Mouse (Mus musculus): Measurements from ENCODE around the gene Tes3-ps.

The Tes3-ps gene

GRCm38 (mm10) chr13:49504510-49504909 is 11.4 kb downstream of the Tes3-ps start, which contains the start of gene Ecm2:
TSS of gene Ecm2 (plus strand) at chr13:49504810.
- DNase-seq (ENCODE audit: low spot score in 2 of 2): no peak

DNA sequence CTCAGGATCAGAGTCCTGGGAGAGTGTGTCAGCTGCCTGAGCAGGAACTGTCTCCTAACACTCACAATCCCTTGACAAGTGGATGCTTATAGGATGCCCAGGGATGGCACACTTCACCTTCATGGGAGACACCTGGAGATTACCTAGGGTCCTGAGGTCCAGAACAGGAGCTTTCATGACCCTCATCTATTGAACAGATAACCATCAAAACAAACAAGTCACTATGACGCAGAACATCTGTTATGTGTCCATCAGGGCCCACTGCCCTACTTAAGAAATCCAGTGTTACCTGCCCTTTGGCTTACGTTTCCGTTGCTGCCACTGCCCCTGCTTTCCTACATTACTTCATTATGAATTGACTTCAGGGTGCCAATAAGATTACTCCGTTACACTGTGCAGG is 12.7 kb downstream of the Tes3-ps start:
- DNase-seq (ENCODE audit: low spot score in 2 of 2): no peak

GRCm38 (mm10) chr13:49507176-49507575 is 14.1 kb downstream of the Tes3-ps start:
- no peak for DNase-seq (ENCODE audit: low spot score in 2 of 2)

DNA sequence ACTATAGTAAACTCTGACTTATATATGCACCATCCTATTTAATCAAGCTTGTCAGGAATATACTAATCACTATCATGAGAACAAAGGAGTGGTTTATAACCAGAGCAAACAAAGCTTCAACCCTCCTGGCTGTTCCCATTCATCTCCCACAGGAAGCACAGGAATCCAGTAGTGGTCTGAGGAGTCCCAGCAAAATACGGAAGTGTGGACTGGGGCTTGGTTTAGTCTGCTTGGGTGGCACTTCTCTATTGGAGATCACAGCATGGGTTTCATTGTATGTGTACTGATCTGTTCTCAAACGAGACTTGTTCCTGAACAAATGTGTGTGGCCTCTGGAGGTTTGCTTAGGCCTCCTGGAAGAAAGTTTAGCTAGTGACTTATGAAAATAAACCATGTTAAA is 25.6 kb downstream of the Tes3-ps start:
- DNase-seq (ENCODE audit: low spot score in 2 of 2): no peak

GRCm38 (mm10) chr13:49526235-49526634 is 33.1 kb downstream of the Tes3-ps start:
- no peak for DNase-seq (ENCODE audit: low spot score in 2 of 2)

DNA sequence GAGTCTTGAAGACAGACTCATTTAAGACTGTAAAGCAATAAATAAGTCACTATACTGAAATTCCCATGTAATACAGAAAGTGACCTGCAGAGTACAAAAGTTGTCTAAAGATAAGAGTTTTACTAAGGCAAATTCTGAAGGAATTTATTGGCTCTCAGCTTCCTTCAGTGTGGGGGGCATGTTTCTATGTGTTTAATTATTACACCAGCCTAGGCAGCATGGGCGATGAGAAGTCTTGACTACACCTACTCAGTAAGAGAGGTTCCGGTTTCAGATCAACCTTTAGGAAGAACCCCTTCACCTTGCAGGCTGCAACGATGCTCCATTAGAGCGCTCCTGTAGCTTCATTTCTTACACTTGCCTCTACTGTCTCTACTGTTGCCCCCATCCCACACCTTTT is 37.5 kb downstream of the Tes3-ps start:
- DNase-seq (ENCODE audit: low spot score in 2 of 2): no peak

DNA sequence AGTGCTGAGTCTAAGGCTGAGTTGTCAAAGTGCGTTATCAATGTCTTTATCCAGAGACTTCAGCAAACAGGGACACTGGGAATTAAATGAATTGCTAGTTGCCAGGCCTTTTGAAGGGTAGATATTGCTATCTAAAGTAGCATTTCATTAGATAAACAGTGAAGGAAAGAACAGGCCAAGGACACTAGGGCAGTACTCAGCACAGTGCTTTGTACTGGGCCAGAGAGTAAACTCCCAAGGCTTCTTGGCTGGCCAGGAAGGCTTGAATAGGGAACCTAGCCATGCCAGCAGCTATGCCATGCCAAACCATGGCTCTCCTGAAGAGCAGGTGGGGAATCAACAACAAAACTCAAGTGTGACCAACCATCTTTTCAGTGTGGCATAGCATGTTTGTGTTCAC is 43.8 kb downstream of the Tes3-ps start:
- DNase-seq (ENCODE audit: low spot score in 2 of 2): no peak

GRCm38 (mm10) chr13:49538693-49539092 is 45.6 kb downstream of the Tes3-ps start:
- DNase-seq (ENCODE audit: low spot score in 2 of 2): no peak

- DNase-seq (ENCODE audit: low spot score in 2 of 2): no peak
Measured at GRCm38 (mm10) chr13:49544279-49544678, 51.2 kb downstream of the Tes3-ps start, which contains the start of gene Aspn. TSS of gene Aspn (plus strand) at chr13:49544443.

DNA sequence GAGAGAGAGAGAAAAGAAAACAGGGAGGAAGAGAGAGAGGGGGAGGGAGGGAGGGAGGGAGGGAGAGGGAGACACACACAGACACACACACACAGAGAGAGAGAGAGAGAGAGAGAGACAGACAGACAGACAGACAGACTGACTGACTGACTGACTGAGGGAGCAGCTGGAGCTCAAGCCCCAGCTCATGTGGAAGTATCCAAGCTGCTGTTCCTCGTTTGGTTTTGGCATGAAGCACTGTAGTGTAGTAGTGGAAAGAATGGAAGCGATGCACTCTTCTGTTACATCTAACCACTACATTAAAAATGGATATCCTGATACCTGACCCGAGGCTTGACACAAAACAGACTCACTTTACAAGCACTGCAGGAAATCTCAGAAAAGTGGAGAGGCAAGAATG is 52.5 kb downstream of the Tes3-ps start:
- no peak for DNase-seq (ENCODE audit: low spot score in 2 of 2)

Data from frontal cortex, postnatal 10 days (tissue).